Mouse (Mus musculus) stomach, embryonic 15.5 days (tissue): ENCODE results near the gene Sgsh. TPM values are rescaled to one million over a fixed set of nuclear protein-coding genes. Genes with fewer than 3 reads are reported as not detected.

Experiments used
- ATAC-seq: fragments of 200-750 bp; cut with Nextera tagmentation; 2 replicates; pipeline ENCODE4 v1.8.0; 2017; ENCODE audit warnings: low read depth, moderate number of reproducible peaks, moderate TSS enrichment; ENCODE audit not compliant: insufficient read depth, low FRiP score
- H3K27ac ChIP-seq: fragments of 300-500 bp; sonication (generic); 2 replicates; pipeline ENCODE4 v1.5.1; 2015; ENCODE audit warnings: mild to moderate bottlenecking, inconsistent platforms
- H3K27me3 ChIP-seq: fragments of 300-500 bp; sonication (generic); replicated peaks from 2 replicates; pipeline ENCODE4 v1.6.1; 2015; ENCODE audit warnings: inconsistent platforms
- H3K36me3 ChIP-seq: fragments of 300-500 bp; sonication (generic); 2 replicates; pipeline ENCODE4 v1.6.1; 2015; ENCODE audit warnings: inconsistent platforms
- H3K4me1 ChIP-seq: fragments of 300-500 bp; sonication (generic); 2 replicates; pipeline ENCODE4 v1.6.1; 2015; ENCODE audit warnings: inconsistent platforms
- H3K4me2 ChIP-seq: fragments of 300-500 bp; sonication (generic); 2 replicates; pipeline ENCODE4 v1.6.1; 2015; ENCODE audit warnings: mild to moderate bottlenecking, inconsistent platforms
- H3K4me3 ChIP-seq: fragments of 300-500 bp; sonication (generic); replicated peaks from 2 replicates; pipeline ENCODE4 v1.5.1; 2015; ENCODE audit warnings: inconsistent platforms
- H3K9ac ChIP-seq: fragments of 300-500 bp; sonication (generic); 2 replicates; pipeline ENCODE4 v1.6.1; 2015; ENCODE audit warnings: inconsistent platforms
- H3K9me3 ChIP-seq: fragments of 300-500 bp; sonication (generic); 2 replicates; pipeline ENCODE4 v1.6.1; 2016; ENCODE audit warnings: inconsistent platforms
- WGBS: fragments of 180-500 bp; shearing (Covaris S2); methylation state at CpG from one replicate; pipeline ENCODE4 v1.1.7; 2015; 5-methylcytosine and 5-hydroxymethylcytosine counted together
- polyA plus RNA-seq: library from polyadenylated mRNA; unstranded; fragments of >200 nt; fragmentation: Nextera tagmentation; extraction: Ambion mirVana; gene quantifications from 2 replicates; pipeline ENCODE4 v1.2.1, GENCODE M21; 2015

Sgsh gene
- polyA plus RNA-seq, 1 experiment from 2014 or later = 8.2 TPM

DNA sequence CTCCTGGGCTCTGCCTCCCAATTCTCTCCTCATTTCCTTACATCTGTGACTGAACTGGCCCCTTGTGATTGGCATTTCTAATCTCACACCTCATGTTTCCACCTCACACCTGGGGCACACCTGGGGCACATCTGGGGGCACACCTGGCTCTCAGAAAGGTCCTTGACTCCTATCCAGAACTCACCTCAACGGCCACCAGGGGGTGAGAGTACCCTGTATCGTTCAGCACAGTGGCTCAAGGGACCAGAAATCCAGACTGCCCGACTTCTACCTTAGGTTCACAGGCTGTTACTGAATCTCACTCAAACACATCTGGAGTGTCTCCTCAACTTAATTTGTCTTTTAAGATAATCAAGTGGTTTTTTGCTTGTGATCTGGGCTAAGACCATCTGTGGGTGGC lies 23.4 kb downstream of the Sgsh start:
- no peaks in the 10 kb centered on the region for H3K36me3 ChIP-seq
- no peak for ATAC-seq
- H3K9ac ChIP-seq = no peak overlapping the region
- no peak overlapping the region for H3K27ac ChIP-seq
- WGBS = 30% methylated on average over 3 of the region's 3 CpGs
- no peaks in the 10 kb centered on the region; the same call in 1 of the 2 replicates for H3K27me3 ChIP-seq
- H3K4me2 ChIP-seq = no peak overlapping the region
- no peak overlapping the region for H3K4me3 ChIP-seq
- H3K4me1 ChIP-seq = no peaks in the 10 kb centered on the region
- no peaks in the 10 kb centered on the region for H3K9me3 ChIP-seq

- H3K4me3 ChIP-seq = no peak overlapping the region
- H3K9me3 ChIP-seq = no peaks in the 10 kb centered on the region
- H3K9ac ChIP-seq = no peak overlapping the region
- 0 out of 2 replicates have a peak, but pooled peaks have one; percentile 54 for ATAC-seq
- 56% methylated on average over 4 of the region's 4 CpGs for WGBS
- no peak overlapping the region for H3K4me2 ChIP-seq
- no peaks in the 10 kb centered on the region for H3K36me3 ChIP-seq
- H3K27me3 ChIP-seq = no peaks in the 10 kb centered on the region; the same call in 1 of the 2 replicates
- H3K27ac ChIP-seq = no peak overlapping the region
- no peaks in the 10 kb centered on the region for H3K4me1 ChIP-seq
These were observed 24.7 kb downstream of the Sgsh start for GRCm38 (mm10) chr11:119330592-119330991.

DNA sequence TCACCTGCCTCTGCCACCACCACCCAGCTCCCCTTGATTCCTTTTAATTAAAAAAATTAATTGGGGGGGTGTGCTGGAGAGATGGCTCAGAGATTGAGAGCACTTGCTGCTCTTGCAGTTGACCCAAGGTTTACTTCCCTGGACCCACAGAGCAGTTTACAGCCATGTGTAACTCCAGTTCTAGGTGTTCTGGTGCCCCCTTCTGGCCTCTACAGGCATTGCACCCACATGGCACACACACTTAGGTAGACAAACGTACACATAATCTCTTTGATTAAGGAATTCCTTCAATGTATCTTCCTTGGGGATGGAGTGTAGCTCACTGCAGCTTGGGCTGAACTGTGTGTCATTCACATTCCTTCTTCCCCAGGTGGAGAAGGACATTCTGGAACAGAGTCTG lies 30.3 kb downstream of the Sgsh start:
- no peak overlapping the region for H3K27ac ChIP-seq

DNA sequence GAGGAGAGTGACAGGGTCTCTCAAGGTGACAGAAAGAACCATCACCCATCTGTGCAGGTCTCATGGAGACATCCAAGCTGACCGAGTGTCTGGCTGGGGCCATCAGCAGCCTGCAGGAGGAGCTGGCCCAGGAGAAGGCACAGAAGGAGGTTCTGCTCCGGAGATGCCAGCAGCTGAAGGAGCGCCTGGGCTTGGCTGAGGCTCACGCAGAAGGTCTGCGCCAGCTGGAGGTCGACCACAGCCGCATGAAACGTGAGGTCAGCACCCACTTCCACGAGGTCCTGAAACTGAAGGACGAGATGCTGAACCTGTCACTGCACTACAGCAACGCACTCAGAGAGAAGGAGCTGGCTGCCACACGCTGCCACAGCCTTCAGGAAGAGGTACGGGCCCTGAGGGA lies 32.8 kb downstream of the Sgsh start:
- no peaks in the 10 kb centered on the region for H3K36me3 ChIP-seq
- peaks cover 2% of the 10 kb centered on the region; the same call in 1 of the 2 replicates for H3K9me3 ChIP-seq
- no peak for ATAC-seq
- H3K9ac ChIP-seq = no peak overlapping the region
- H3K4me1 ChIP-seq = no peaks in the 10 kb centered on the region
- no peak overlapping the region for H3K27ac ChIP-seq
- no peaks in the 10 kb centered on the region for H3K27me3 ChIP-seq
- H3K4me2 ChIP-seq = no peak overlapping the region
- 67% methylated on average over 13 of the region's 13 CpGs for WGBS
- no peak overlapping the region for H3K4me3 ChIP-seq

More for the DNA sequence above, 30.3 kb downstream of the Sgsh start:
- ATAC-seq = no peak
- Histone ChIP-seq H3K27me3 (no peaks in the 10 kb centered on the region; the same call in 1 of the 2 replicates), H3K4me1 (no peaks in the 10 kb centered on the region), H3K4me2 (no peak overlapping the region), H3K9me3 (peaks cover 2% of the 10 kb centered on the region; the same call in 1 of the 2 replicates), H3K36me3 (no peaks in the 10 kb centered on the region), H3K9ac (no peak overlapping the region), H3K4me3 (no peak overlapping the region)
- WGBS = 80% methylated on average over 1 of the region's 1 CpGs

GRCm38 (mm10) chr11:119316720-119317119 lies 38.6 kb downstream of the Sgsh start:
- 73% methylated on average over 4 of the region's 4 CpGs for WGBS
- no peak overlapping the region for H3K4me3 ChIP-seq
- H3K9ac ChIP-seq = no peak overlapping the region
- no peaks in the 10 kb centered on the region for H3K9me3 ChIP-seq
- no peaks in the 10 kb centered on the region for H3K4me1 ChIP-seq
- H3K27me3 ChIP-seq = no peaks in the 10 kb centered on the region
- no peak for ATAC-seq
- H3K36me3 ChIP-seq = no peaks in the 10 kb centered on the region
- H3K4me2 ChIP-seq = no peak overlapping the region
- no peak overlapping the region for H3K27ac ChIP-seq

GRCm38 (mm10) chr11:119314252-119314936 lies 40.9 kb downstream of the Sgsh start:
- no peaks in the 10 kb centered on the region for H3K9me3 ChIP-seq
- no peak overlapping the region for H3K4me2 ChIP-seq
- no peak overlapping the region for H3K4me3 ChIP-seq
- H3K27me3 ChIP-seq = no peaks in the 10 kb centered on the region
- no peaks in the 10 kb centered on the region for H3K36me3 ChIP-seq
- H3K9ac ChIP-seq = no peak overlapping the region
- WGBS = 73% methylated on average over 17 of the region's 17 CpGs
- no peaks in the 10 kb centered on the region for H3K4me1 ChIP-seq
- no peak overlapping the region for H3K27ac ChIP-seq
- no peak for ATAC-seq

GRCm38 (mm10) chr11:119310621-119311020 lies 44.7 kb downstream of the Sgsh start:
- WGBS = 18% methylated on average over 10 of the region's 10 CpGs
- H3K4me3 ChIP-seq = no peak overlapping the region
- no peaks in the 10 kb centered on the region for H3K4me1 ChIP-seq
- no peak overlapping the region for H3K27ac ChIP-seq
- H3K27me3 ChIP-seq = no peaks in the 10 kb centered on the region
- H3K9me3 ChIP-seq = no peaks in the 10 kb centered on the region
- ATAC-seq = no peak
- H3K9ac ChIP-seq = no peak overlapping the region
- H3K36me3 ChIP-seq = no peaks in the 10 kb centered on the region
- no peak overlapping the region for H3K4me2 ChIP-seq

DNA sequence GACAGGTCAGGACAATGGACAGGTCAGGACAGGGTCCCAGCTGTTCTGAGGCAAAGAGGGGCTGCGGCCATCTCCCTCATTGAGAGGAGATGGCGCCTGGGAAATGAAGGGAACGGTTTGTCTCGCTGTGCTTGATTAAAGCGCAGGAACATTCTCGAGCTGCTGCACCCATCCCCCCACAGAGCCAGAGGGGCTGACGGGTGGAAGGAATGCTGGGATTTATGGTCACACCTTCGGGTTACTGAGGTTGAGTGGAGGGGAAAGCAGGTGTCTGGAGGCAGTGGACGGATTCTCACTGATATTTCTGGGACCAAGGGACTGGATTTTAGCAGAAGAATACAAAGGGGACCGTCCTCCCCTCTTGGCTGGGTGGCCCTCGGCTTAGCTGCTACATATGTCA lies 47.4 kb downstream of the Sgsh start:
- Histone ChIP-seq H3K4me2 (no peak overlapping the region), H3K27ac (no peak overlapping the region), H3K9me3 (no peaks in the 10 kb centered on the region), H3K27me3 (no peaks in the 10 kb centered on the region), H3K4me1 (no peaks in the 10 kb centered on the region), H3K36me3 (no peaks in the 10 kb centered on the region), H3K4me3 (no peak overlapping the region), H3K9ac (no peak overlapping the region)
- 30% methylated on average over 11 of the region's 11 CpGs for WGBS
- no peak for ATAC-seq

DNA sequence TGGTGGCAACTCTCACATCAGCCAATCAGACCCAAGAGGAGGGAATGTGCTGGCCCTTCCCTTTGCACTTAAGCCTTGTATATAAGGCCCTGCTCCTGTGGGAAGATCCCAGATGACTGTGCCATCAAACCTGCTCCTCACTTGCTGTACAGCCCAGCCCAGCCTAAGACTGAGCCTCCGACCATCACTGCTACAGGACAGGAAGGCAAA lies 47.8 kb downstream of the Sgsh start, which contains the start of gene Card14:
Card14 (plus strand) TSS at position 111 of the 210 bp plus-strand sequence.
- Histone ChIP-seq H3K9ac (no peak within 1 kb of the TSS), H3K27me3 (no peaks in the 10 kb centered on the region), H3K4me2 (no peak within 1 kb of the TSS), H3K36me3 (no peaks in the 10 kb centered on the region), H3K27ac (no peak within 1 kb of the TSS), H3K9me3 (no peaks in the 10 kb centered on the region), H3K4me1 (no peaks in the 10 kb centered on the region), H3K4me3 (no peak within 1 kb of the TSS)
- 48% methylated on average over 1 of the region's 1 CpGs for WGBS
- ATAC-seq = no peak

- H3K9me3 ChIP-seq = no peaks in the 10 kb centered on the region
- H3K27me3 ChIP-seq = no peaks in the 10 kb centered on the region
- no peak for ATAC-seq
- no peak overlapping the region for H3K9ac ChIP-seq
- no peaks in the 10 kb centered on the region for H3K36me3 ChIP-seq
- no peak overlapping the region for H3K4me3 ChIP-seq
- 49% methylated on average over 13 of the region's 13 CpGs for WGBS
- H3K27ac ChIP-seq = no peak overlapping the region
- no peaks in the 10 kb centered on the region for H3K4me1 ChIP-seq
- H3K4me2 ChIP-seq = no peak overlapping the region
These were observed 48.3 kb downstream of the Sgsh start for GRCm38 (mm10) chr11:119306762-119307657.

DNA sequence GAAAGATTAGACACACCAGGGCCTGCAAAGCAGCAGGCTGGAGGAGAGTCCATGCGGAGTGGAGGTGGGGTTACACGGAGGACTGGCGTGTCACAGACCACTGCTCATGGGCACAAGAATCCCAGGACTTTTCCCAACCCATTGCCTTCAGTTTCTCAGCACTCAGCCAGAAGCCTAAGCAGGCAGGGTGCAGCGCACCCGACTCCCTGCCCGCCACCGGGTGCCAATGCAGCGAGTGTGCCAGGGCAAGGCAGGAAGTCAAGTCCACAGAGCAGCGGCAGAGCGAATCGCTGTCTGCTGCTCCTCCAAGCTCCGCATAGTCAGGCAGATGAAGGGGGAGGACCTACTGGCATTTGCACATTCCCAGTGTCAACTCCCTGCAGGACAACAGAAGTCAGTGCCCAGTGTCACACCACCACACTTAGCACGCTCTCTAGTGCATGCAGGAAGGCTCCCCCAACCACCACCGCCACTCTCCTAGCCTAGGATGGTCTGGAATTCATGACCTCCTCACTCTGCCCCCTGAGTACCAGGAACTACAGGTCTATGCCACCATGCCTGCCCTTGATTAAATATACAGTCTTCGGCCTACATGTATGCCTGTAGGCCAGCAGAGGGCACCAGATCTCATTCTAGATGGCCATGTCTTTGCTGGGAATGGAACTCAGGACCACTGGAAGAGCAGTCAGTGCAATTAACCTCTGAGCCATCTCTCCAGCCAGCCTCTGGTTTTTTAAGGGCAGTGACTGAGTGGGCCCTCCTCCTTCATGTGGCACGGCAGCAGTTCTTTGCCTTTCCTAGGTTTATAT lies 50.2 kb downstream of the Sgsh start:
- no peak for ATAC-seq
- Histone ChIP-seq H3K4me1 (no peaks in the 10 kb centered on the region), H3K27me3 (no peaks in the 10 kb centered on the region), H3K4me2 (no peak overlapping the region), H3K9ac (no peak overlapping the region), H3K27ac (no peak overlapping the region), H3K36me3 (no peaks in the 10 kb centered on the region), H3K9me3 (no peaks in the 10 kb centered on the region), H3K4me3 (no peak overlapping the region)
- 47% methylated on average over 16 of the region's 16 CpGs for WGBS

DNA sequence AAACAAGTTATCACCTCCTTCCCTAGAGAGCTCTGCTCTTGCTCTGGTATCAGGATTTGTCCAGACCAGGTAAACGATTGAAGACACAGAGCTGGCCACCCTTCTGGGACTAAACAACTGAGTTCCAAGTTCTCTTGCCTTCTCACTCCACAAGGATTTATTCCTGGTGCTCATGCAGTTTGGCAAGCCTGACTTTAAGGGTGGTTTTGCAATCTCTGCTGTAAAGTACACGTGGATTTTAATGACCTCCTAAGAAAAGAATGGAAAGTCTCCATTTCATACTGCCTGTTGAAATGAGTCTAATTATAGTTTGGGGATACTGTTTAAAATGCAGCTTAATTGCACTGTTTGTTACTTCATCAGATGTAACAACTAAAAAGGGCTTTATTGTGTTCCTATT lies 54.4 kb downstream of the Sgsh start:
- no peaks in the 10 kb centered on the region for H3K27me3 ChIP-seq
- H3K4me3 ChIP-seq = no peak overlapping the region
- H3K9me3 ChIP-seq = no peaks in the 10 kb centered on the region
- H3K4me2 ChIP-seq = peak overlapping the region; percentile 89
- ATAC-seq = no peak
- H3K36me3 ChIP-seq = peaks cover 11% of the 10 kb centered on the region
- H3K4me1 ChIP-seq = peaks cover 12% of the 10 kb centered on the region
- H3K27ac ChIP-seq = no peak overlapping the region
- WGBS = 23% methylated on average over 2 of the region's 2 CpGs
- no peak overlapping the region for H3K9ac ChIP-seq
